Mouse (Mus musculus) kidney, postnatal 0 days (tissue): ENCODE measurements at regions not wholly inside any gene's neighbourhood (a gene's known extent, or its start where the extent isn't known, plus 50 kb on each side); places are given as distances from the start of the nearest gene placed in this dataset.

Experiments used
- ATAC-seq: fragments of 200-750 bp; cut with Nextera tagmentation; replicated peaks from 2 replicates; pipeline ENCODE4 v1.8.0; 2017; ENCODE audit warnings: low read depth, moderate number of reproducible peaks, moderate TSS enrichment, moderate library complexity; ENCODE audit not compliant: low FRiP score
- DNase-seq: peaks from one replicate; pipeline ENCODE4 v3.0.0-alpha.2; 2016; ENCODE audit warnings: low spot score
- H3K27ac ChIP-seq: fragments of 300-500 bp; sonication (generic); 2 replicates; pipeline ENCODE4 v1.5.1; 2014; ENCODE audit warnings: mild to moderate bottlenecking
- H3K27me3 ChIP-seq: fragments of 300-500 bp; sonication (generic); 2 replicates; pipeline ENCODE4 v1.6.1; 2014; ENCODE audit warnings: low read length, mixed read lengths; ENCODE audit not compliant: insufficient read depth
- H3K36me3 ChIP-seq: fragments of 300-500 bp; sonication (generic); 2 replicates; pipeline ENCODE4 v1.6.1; 2014; ENCODE audit warnings: low read length, mixed read lengths; ENCODE audit not compliant: insufficient read depth
- H3K4me1 ChIP-seq: fragments of 300-500 bp; sonication (generic); replicated peaks from 2 replicates; pipeline ENCODE4 v1.6.1; 2014; ENCODE audit warnings: antibody characterized with exemption, low read length, mixed read lengths; ENCODE audit not compliant: insufficient read depth
- H3K4me2 ChIP-seq: fragments of 300-500 bp; sonication (generic); 2 replicates; pipeline ENCODE4 v1.6.1; 2014; ENCODE audit warnings: mild to moderate bottlenecking, low read length, moderate library complexity, mixed read lengths
- H3K4me3 ChIP-seq: fragments of 300-500 bp; sonication (generic); replicated peaks from 2 replicates; pipeline ENCODE4 v1.5.1; 2014; ENCODE audit warnings: low read depth, low read length
- H3K9ac ChIP-seq: fragments of 300-500 bp; sonication (generic); 2 replicates; pipeline ENCODE4 v1.6.1; 2014; ENCODE audit warnings: low read depth, low read length
- H3K9me3 ChIP-seq: fragments of 300-500 bp; sonication (generic); replicated peaks from 2 replicates; pipeline ENCODE4 v1.6.1; 2016; ENCODE audit warnings: low read length, inconsistent platforms, mixed read lengths
- CTCF ChIP-seq: IDR thresholded peaks from 2 replicates; pipeline ENCODE4 v1.5.1; 2016; ENCODE audit warnings: antibody characterized with exemption, low read depth, mild to moderate bottlenecking, moderate library complexity
- WGBS: fragments of 180-500 bp; shearing (Covaris S2); extraction: QIAGEN DNeasy Blood & Tissue Kit; methylation state at CpG from one replicate; pipeline ENCODE4 v1.1.7; 2014; 5-methylcytosine and 5-hydroxymethylcytosine counted together

- Histone ChIP-seq H3K9me3 (no peaks in the 10 kb centered on the region), H3K4me1 (no peaks in the 10 kb centered on the region), H3K36me3 (no peaks in the 10 kb centered on the region), H3K9ac (no peak overlapping the region), H3K27ac (no peak overlapping the region), H3K4me3 (no peak overlapping the region), H3K27me3 (no peaks in the 10 kb centered on the region), H3K4me2 (no peak overlapping the region)
- peak; percentile 58 for DNase-seq
- no peak for ATAC-seq
- WGBS, result 19% methylated on average over 12 of the region's 12 CpGs
- TF ChIP-seq CTCF, result no peak
Observed at GRCm38 (mm10) chr9:69687349-69688123, 73.2 kb downstream of the Foxb1 start.

- DNase-seq (no peak), ATAC-seq (no peak)
- 68% methylated on average over 4 of the region's 4 CpGs for WGBS
Observed at GRCm38 (mm10) chr9:69686766-69687165, 74.0 kb downstream of the Foxb1 start.

DNA sequence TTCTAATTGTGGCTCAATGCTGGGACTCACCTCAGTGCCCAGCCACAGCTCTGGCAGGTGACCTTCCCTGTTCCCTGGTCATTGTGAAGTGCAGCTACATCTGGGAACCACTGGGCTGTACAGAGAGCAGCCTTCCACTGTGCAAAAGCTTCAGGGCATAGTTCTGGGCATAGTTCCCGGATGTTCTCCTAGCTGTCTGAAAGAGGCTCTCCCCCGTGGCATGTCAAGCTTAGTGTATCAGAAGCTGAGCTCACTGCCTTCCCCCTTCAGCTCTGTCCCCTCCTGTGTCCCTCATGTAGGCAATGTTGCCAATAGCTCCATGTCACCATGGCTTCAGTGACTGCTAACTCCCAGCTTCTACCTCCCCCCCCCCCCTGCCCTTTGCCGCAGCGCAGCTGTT lies 75.1 kb downstream of the Foxb1 start:
- no peaks in the 10 kb centered on the region for H3K36me3 ChIP-seq
- H3K27me3 ChIP-seq, result no peaks in the 10 kb centered on the region
- H3K27ac ChIP-seq, result no peak overlapping the region
- 41% methylated on average over 4 of the region's 4 CpGs for WGBS
- ATAC-seq (no peak), DNase-seq (no peak)
- no peaks in the 10 kb centered on the region for H3K4me1 ChIP-seq
- H3K4me3 ChIP-seq, result no peak overlapping the region
- TF ChIP-seq CTCF, result no peak
- no peak overlapping the region for H3K4me2 ChIP-seq
- H3K9ac ChIP-seq, result no peak overlapping the region
- H3K9me3 ChIP-seq, result no peaks in the 10 kb centered on the region

More at GRCm38 (mm10) chr9:69686766-69687165, 74.0 kb downstream of the Foxb1 start:
- Histone ChIP-seq H3K27me3 (no peaks in the 10 kb centered on the region), H3K27ac (no peak overlapping the region), H3K4me1 (no peaks in the 10 kb centered on the region), H3K36me3 (no peaks in the 10 kb centered on the region), H3K4me3 (no peak overlapping the region), H3K9me3 (no peaks in the 10 kb centered on the region), H3K9ac (no peak overlapping the region), H3K4me2 (no peak overlapping the region)
- no peak for TF ChIP-seq CTCF

DNA sequence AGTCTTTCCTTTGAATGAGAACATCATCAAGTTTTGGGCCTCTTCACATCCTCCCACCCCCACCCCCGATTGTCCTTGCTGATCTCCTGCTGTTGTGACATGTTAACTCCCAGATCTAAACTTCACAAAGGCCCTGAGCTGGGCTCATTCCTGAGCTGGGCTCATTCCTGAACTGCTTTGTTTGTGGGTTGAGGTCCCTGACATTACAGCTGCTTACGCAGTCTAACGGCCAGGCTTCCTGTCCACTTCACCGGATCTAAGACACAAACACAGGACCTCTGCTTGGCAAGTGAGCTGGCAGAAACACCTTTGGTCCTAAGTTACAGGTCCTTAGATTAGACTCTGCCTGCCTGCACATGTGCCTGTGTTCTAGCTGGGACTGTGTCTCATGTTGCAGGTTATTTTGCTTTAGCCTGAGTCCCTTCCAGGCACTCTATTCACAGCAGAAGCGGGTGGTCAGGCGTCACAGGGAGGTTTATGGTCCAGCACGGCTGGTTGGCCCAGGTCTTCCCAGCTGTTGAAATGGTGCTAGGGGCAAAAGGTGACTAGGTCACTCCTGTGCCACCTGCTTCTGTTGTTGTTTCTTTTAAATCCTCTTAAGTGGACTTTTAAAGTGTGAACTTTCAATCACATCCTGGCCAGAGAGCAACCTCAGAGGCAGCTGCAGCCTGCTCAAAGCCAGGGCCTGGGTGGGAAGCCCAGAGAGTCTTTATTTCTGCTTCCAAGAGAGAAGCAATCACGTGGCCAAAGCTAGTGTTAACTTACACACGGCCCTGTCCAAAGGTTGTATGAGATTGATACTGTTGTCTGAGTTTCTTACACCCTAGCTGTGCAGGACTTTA lies 79.1 kb downstream of the Foxb1 start:
- peak; percentile 74 for DNase-seq
- 10% methylated on average over 9 of the region's 9 CpGs for WGBS
- Histone ChIP-seq H3K27me3 (no peaks in the 10 kb centered on the region), H3K4me1 (no peaks in the 10 kb centered on the region), H3K9ac (no peak overlapping the region), H3K4me3 (no peak overlapping the region), H3K9me3 (peaks cover 5% of the 10 kb centered on the region; the same call in 1 of the 2 replicates), H3K36me3 (no peaks in the 10 kb centered on the region), H3K4me2 (no peak overlapping the region), H3K27ac (no peak overlapping the region)
- peak; percentile 76 for ATAC-seq
- TF ChIP-seq CTCF, result no peak

DNA sequence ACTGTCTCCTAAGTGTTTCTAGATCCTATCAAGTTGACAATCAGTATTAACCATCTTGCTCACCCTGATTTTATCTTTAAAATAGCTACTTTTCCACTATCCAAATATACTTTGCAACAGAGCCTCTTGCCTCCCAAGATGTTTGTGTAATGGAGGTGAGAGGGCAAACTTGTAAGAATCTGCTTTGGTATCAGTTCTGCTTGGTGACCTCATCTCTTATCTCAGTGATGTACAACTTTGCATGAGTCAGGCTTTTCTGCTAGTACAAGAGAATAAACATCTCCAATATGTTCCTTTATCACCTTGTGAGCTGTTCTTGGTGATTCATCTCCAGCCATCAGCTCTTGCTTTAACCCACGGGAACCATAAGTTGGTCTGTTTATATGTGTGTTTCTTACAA lies 82.1 kb downstream of the Foxb1 start:
- TF ChIP-seq CTCF, result no peak
- Histone ChIP-seq H3K4me1 (no peaks in the 10 kb centered on the region), H3K27ac (no peak overlapping the region), H3K4me3 (no peak overlapping the region), H3K36me3 (no peaks in the 10 kb centered on the region), H3K27me3 (no peaks in the 10 kb centered on the region), H3K9ac (no peak overlapping the region), H3K9me3 (peaks cover 5% of the 10 kb centered on the region; the same call in 1 of the 2 replicates), H3K4me2 (no peak overlapping the region)
- WGBS, result 77% methylated on average over 1 of the region's 1 CpGs
- no peak for ATAC-seq
- DNase-seq, result no peak

DNA sequence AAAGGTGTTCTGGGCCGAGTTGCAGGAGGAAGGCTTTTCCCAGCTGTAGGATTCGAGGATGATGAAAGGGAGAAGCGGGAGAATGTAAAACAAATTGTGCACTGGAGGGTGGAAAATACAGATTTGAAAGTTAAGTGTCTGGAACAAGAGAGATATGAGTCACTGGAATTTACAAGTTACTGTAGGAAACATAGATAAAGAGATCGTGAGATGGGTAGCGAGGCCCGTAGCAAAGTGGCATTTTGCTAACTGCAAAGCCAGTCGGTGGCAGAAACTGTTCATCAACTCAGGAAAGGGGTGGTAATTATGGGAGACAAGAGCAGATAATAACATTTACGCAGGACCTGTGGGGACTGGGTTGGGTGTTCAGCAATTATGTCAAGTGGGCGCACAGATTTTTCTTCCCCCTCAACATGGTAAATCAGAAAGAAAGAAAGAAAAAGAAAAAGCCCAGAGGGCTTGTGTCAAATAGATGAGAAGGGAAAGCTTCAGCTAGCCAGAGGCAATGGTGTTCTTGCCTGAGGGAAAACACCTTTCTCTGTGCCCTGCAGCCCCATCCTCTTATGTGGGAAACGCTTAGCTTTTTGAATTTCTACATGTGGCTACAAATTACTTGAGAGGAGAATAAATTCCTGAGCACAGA lies 87.2 kb downstream of the Foxb1 start:
- Histone ChIP-seq H3K4me2 (no peak overlapping the region), H3K27me3 (peaks cover 32% of the 10 kb centered on the region), H3K4me3 (no peak overlapping the region), H3K9ac (no peak overlapping the region), H3K36me3 (no peaks in the 10 kb centered on the region), H3K9me3 (no peaks in the 10 kb centered on the region), H3K27ac (no peak overlapping the region), H3K4me1 (no peaks in the 10 kb centered on the region; the same call in 1 of the 2 replicates)
- WGBS, result 68% methylated on average over 10 of the region's 10 CpGs
- TF ChIP-seq CTCF, result no peak
- ATAC-seq, result no peak
- no peak for DNase-seq
